Mouse (Mus musculus) spleen, postnatal 36 days (tissue): ENCODE measurements around the gene Tinagl1.

Experiments used
- DNase-seq, 2 experiments: peaks; one replicate each; pipeline ENCODE4 v3.0.0; 2022; ENCODE audit warnings: low spot score in 2 of 2, mixed read lengths in 1 of 2

The Tinagl1 gene

GRCm38 (mm10) chr4:130140992-130141402, 33.9 kb downstream of the Tinagl1 start:
- no peak for DNase-seq

- no peak for DNase-seq
Measured at GRCm38 (mm10) chr4:130139214-130139492, 35.8 kb downstream of the Tinagl1 start, which contains the start of gene Hcrtr1. Gene Hcrtr1 (minus strand): TSS chr4:130139359.

DNA sequence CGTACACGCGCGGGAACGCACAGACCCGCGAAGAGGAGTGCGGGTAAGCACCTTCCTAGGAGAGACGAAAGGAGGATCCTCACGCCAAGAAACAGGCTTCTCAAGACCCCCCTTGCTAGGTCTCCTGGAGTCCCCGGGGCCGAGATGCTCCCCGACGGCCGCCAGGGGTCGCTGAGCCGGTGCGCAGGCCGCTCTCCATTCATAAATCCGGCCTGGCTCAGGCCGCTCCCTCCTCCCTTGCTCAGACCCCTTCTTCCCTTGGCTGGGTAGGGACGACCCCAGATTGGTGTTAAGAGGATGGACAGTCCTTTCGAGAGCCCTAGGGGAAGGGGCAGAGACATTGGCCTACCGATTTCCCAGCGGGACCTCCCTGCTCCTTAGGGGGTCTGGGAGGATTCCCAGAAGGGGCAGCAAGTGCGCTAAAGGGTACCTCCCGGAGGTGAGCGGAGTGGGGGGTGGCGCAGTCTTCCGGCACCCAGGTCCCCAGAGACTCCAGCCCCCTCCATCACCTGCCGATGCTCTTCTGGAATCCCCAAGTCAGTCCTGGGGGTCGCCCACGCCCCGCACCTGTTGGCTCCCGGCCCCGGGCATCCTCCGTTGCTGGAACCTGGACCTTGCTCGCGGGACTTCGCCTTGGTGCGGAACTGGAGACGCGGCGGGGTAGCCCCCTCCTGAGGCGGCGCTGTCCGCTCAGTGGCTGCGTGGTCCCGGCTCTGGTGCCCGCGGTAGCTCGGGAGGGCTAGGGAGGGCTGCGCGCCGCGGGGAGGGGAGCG, 36.3 kb downstream of the Tinagl1 start:
- DNase-seq: peak in 1 of 2 experiments; percentile 14

GRCm38 (mm10) chr4:130133399-130133798, 41.5 kb downstream of the Tinagl1 start:
- no peak for DNase-seq

GRCm38 (mm10) chr4:130131448-130132105, 43.3 kb downstream of the Tinagl1 start:
- no peak for DNase-seq

GRCm38 (mm10) chr4:130130641-130131350, 44.1 kb downstream of the Tinagl1 start:
- no peak for DNase-seq

- DNase-seq: no peak
Measured at GRCm38 (mm10) chr4:130130082-130130481, 44.8 kb downstream of the Tinagl1 start.

DNA sequence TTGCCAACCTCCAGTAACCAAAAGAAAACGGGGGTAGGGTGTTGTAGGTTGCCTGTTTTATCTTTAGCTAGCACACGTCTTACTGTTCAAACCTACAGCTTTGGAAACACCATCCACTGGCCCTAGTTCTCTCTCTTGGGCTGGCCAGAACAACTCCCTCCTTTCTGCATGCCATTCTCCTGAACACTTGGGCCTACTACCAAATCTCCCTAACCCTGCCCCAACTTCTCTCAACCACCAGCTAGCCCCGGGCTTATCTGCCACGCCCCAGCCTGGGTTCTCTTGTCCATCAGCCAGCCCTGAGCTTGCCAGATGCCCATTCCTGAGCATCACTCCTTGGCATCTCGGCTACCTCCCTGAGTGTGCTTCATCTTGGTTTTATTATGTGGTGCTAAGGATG, 46.0 kb downstream of the Tinagl1 start:
- no peak for DNase-seq

GRCm38 (mm10) chr4:130125935-130126334, 49.0 kb downstream of the Tinagl1 start:
- DNase-seq: no peak

GRCm38 (mm10) chr4:130125164-130125563, 49.8 kb downstream of the Tinagl1 start:
- DNase-seq: no peak

DNA sequence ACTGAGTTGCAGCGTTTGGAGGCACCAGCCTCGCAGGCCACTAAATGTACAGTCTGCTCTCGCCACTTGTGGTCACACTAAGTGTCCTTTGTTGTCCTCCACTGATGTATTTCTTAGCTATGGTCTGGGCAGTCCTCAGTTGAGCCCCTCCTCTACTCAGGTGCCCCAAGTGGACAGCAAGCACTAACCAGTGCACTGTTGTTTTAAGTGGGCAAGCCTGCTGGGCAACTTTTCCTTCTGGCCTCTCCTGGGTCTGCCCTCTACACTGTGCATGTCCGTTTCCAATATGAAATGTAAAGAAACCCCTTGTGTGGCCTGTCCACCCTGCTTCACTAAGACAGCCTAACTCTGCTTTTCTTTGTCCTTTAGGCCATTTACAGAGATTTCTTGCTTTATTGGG, 50.8 kb downstream of the Tinagl1 start:
- no peak for DNase-seq

GRCm38 (mm10) chr4:130123020-130123419, 51.9 kb downstream of the Tinagl1 start:
- DNase-seq: no peak

DNA sequence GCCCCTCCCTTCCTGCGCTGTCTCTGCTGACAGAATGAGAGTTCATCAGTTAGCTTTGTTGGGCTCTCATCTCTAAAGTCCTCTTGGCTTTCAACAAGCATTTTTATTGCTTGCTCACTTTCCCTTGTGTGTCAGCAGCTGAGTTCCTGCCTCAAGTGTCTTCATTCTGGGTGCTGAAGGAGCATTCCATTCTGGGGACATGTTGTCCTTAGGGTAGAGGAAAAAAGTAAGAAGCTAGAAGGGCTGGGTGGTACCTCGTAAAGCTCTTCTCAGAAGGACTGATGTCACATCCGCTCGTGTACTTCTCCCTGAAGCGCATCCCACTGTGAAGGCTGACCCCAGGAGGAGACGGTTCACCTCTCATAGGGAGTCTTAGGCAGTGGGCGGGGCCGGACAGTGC, 53.4 kb downstream of the Tinagl1 start:
- DNase-seq: no peak

DNA sequence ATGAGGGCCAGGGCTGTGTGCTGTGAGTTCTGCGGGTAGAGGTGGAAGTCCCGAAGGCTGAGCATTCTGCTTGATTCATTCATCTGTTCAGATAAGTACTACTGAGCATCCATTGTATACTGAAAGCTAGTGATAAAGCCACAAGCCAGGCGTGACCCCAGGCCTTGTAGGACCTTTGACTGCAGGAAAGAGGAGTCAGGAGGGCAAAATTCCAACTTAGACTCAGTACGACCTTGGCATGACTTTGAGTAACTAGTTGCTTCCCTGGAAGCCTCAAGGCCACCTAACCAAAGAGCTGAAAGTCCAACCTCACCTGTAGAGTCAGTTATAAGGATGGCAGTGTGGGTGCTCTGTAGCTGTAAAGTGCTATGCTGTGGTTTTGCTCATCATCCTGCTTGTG, 54.2 kb downstream of the Tinagl1 start:
- DNase-seq: no peak
